Mouse (Mus musculus): ENCODE measurements around the gene Dock1.

Dock1 gene

DNA sequence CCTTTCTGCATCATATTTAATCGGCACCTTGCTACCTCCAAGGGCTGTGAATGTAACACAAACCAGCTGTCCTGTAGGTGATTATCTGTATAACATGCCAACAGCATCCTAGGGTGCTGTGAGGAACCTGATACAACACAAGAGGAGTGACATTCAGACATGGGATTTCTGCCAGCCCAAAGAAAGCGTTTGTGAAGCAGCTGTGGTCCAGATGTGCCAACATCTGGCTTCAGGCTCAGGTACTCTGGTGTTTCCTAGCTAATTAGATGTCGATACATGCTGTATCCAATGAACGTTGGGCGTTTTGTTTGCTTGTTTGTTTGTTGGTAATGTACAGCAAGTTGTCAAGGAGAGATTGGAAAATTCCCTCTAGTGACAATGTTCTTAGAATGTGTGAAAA is 487.1 kb downstream of the Dock1 start:
- DNase-seq (ENCODE audit: inconsistent ontology term) = no peak

DNA sequence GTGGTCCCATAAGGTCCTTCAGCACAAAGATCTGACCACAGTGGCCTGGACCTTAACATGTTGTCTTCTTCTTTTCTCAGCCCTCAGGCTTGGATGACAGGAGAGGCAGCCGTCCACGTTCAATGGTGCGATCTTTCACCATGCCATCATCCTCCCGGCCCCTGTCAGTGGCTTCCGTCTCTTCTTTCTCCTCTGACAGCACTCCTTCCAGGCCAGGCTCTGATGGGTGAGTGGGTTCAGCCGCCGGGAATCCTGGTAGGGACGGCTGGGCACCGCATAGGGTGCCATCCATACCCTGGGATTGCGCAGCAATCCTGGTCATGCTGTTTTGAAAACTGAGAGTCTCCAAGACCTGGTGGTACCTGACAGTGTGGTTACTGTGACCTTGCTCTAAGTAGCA is 487.9 kb downstream of the Dock1 start:
- no peak for DNase-seq (ENCODE audit: inconsistent ontology term)

DNA sequence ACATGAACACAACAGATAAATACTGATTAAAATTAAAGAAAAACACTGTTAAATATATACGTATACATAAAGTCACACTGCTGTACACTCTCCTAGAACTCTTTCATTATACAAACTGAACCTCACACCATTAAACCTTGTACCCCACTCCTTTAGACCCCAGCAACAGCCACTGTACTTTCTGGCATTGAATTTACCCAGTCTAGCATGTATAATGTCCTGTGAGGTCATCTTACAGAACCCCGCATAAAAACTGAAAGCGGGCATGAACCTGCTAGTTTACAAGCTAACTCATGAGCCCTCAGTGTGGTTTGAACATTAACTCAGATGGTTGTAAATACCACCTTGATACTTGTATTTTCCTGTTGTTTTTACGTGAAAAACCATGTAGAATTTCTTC is 489.2 kb downstream of the Dock1 start:
- DNase-seq (ENCODE audit: inconsistent ontology term) = no peak

DNA sequence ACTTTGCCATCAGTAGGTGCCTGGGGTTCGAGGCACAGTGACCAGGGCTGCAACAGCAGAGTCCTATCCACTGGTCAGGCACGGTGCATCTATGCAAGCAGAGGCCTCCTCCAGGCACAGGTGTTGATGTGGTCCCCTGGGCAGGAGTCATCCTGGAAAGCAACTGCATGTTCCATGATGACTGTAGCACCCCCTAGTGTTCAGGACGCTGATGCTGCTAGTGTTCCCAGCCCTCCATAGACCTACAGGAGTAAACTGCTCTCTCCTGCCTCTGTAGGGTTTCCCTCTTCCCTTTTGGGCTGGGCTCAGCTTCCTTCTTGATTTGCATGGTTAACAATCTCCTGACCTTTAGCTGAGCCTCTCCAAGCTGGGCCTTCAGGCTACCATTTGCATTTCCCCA is 494.7 kb downstream of the Dock1 start:
- no peak for DNase-seq (ENCODE audit: inconsistent ontology term)

DNA sequence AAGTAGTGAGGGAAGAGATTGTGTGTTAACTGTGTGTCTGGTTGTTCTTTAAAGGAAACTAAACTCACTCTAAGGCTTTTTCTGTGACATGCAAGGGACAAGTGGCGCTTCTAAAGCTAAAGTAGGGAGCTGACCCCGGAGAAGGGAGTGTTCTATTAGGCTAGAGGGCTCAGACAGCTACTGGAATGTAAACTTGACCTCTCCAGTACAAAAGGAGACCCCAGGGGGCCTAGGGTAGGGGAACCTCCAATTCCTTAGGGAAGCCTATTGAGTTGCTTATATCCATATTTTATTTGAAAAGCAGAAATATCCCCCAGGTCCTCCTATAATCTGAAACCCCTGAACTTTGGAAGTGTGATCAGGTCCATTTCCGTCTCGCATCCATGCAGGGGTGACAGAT is 499.5 kb downstream of the Dock1 start:
- DNase-seq (ENCODE audit: inconsistent ontology term) = no peak

DNA sequence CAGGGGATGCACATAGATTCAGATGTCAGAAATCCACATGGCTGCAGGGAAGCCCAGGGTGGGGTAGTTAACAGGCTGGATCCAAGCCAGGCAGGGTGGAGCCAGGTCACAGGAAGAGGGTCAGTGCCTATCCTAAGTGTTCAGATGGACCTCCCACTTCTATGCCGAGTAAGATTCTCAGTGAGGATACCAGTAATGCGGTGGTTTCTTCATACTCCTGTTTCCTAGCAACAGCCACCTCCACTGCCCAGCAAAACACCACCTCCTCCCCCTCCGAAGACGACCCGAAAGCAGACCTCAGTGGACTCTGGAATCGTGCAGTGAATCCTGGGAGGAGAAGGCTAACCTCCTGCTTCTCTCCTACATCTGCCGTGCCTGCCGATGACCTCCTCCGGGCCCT is 501.8 kb downstream of the Dock1 start:
- DNase-seq (ENCODE audit: inconsistent ontology term) = no peak

DNA sequence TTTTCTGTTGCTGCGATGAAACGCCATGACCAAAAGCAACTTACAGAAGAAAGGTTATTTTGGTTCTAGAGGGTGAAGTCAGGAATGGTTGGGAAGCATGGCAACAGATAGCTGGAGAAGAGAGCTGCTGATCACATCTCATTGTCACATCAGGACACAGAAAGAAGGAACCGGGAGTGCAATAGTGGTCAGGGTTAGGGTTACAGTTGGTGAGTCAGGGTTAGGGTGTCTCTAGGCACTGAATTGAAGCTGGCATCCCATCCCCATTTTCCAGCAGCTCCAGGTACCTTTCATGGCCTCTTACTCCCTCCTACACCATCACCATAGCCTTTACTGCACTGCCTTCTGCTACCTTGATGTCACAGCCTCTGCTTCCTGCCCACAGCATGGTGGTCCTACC is 523.7 kb downstream of the Dock1 start:
- DNase-seq (ENCODE audit: inconsistent ontology term) = no peak

DNA sequence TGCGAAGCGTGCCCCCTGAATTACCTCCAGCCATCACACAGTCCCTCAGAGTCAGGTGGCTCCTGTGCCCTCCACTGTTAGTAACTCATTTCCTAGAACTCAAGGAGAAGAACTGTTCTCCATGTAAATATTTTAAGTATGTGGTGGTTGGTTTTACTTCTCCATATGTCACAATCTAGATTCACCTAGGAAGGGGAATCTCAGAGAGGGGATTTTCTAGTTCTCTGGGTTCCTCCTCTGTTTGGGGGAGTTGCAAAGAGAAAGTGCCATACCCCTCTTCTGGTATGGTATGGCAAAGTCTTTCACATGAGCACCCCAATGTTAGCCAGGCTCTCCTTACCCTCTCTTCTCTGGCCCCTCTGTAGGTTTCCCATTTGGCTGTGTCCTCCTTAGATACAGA is 525.2 kb downstream of the Dock1 start:
- DNase-seq (ENCODE audit: inconsistent ontology term) = no peak

DNA sequence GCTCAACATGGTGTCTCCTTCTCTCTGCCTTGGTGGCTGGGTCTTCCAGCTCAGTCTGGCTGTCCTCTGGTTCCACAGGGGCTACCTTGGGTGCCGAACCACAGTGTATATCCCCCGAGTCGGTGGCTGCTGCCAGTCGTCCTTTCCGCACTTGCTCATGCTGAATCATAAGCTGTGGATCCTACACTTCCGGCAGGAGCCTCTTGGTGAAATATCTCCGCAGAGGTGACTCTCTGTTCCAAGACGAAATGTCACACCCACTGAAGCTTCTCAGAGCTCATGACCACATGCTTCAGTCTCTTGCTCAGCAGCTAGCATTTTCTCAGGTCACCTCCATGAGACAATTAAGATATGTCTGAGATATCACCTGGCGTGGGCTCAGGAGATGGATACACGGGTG is 526.4 kb downstream of the Dock1 start:
- DNase-seq (ENCODE audit: inconsistent ontology term) = no peak

DNA sequence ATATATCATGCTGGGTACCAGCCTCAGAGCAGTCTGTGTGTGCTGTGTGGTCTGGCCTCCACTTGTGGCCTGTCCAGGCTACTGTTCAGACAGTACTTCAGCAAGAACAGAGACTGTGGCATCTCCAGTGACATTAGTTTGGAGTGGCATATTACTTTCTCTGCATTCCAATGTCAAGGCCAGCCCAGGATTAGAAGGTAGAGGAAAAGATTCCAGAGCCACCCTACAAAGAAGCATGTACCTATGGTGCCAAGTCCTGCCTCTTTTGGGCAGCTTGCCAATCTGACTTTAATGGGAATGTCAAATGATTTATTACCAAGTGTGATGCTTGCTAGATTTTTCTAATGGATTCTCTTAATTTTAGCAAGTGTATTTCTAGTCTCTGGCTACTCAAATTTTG is 533.5 kb downstream of the Dock1 start:
- DNase-seq (ENCODE audit: inconsistent ontology term) = peak; percentile 60

DNA sequence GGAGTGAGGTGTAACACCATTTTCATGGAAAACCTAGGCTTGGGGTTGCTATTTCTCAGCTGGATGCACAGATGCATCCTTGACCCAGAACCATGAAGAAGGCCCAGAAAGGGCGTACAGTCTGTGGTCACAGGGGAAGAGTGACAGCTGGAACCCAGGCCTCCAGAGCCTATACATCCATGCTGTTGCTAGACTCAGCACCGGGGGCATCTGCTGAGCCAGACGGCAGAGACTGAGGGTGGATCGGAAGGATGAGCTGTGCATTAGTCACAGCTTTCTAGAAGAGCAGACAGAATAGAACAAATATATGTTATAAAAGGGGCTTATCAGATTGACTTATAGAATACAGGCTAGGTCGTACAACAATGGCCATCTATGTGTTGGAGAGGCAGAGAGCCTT is 534.7 kb downstream of the Dock1 start:
- DNase-seq (ENCODE audit: inconsistent ontology term) = no peak

DNA sequence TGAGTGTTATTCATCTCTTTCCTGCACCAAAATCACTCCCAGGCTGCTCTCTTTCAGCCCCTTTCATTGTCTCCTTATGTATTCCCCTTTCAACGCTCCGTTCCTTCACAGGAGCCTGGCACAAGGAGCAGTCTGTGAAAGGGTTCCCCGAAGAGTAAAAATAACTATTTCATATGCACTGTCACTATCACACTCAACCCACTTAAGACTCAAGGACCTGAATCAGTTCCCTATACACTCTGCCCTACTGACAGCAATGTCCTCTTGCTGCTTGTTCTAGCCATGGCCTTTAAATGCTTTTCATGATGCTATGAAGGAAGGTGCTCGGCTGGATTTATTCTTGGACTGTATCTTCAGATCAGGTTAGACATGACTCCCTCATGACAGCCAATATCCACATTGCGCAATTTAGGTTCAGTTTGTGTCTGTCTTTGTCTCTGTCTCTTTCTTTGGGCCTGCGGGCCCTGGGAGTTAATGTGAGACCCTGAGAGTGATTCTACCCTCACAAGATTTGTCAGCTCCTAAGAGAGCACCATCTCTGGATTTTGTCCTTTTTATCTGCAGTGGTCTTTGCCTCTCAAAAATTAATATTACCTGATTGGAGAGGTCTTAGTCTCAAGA is 538.6 kb downstream of the Dock1 start:
- DNase-seq (ENCODE audit: inconsistent ontology term) = no peak

DNA sequence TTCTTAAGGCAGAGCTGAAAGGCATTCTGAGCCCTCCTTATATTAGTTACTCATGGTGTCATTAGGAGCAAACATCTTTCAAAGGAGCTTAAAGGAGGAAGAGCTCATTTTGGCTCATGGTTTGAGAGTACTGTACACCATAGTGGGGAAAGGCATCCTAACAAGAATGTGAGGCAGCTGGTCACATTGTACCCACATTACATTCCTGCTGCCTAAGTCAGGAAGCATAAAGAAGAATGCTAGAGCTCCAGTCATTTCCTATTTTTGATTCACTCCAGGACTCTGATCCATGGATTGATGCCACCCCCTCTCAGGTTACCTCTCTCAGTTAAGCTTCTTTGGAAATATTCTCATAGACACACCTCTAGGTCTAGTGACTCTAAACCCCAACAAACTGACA is 539.8 kb downstream of the Dock1 start:
- peak; percentile 88 for DNase-seq (ENCODE audit: inconsistent ontology term)

DNA sequence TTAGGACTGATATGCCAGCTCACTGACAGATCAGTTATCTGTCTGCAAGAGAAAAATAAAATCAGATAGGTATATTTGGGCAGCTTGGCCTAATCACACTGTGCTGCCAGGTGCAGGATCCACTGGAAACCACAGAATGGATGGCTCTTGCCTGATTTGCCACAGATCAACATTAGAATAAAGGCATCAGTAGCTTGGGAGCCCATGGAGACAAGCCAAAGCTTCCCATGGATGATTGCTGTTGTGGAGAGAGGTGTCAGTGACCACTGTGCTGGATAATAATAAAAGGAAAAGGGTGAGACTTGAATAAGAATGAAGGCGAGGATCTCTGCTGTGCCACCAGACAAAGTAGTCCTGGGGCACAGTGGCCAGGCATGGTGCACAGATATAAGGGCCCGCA is 540.4 kb downstream of the Dock1 start:
- DNase-seq (ENCODE audit: inconsistent ontology term) = peak; percentile 68

DNA sequence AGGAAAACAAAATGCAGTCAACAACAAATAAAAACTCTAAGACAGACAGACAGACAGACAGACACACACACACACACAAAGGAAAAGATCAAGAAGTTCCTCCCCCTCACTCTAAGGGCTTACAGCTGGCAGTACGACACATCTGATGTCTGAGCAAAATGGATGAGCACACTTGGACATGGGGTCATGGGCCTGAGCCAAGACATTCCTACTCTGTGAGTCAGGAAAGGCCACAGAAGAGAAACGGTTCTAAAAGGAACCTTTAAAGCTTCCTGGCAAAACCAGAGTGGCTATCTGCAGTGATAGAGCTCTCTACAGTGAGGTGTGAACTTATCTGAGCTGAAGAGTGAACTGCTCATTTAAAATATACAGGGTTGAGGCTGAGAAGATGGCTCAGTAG is 542.1 kb downstream of the Dock1 start:
- peak; percentile 90 for DNase-seq (ENCODE audit: inconsistent ontology term)

DNA sequence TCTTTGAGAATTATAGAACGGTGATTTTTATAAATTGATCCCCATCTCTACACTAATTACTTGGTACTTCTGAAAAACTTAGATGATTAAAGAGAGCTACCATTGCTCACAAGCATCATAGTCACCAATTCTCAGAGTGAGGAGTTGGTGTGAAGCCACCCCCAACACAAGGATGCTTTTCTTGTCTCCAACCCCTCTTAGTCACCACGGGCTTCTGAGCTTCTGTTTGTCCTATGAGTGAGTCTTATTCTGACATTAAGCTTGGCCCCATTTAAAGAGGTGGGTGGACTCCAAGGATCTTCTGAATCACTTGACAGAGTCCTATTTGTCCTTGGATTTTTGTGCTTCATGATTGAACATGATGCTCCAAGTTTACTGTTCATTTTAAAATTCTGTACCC is 551.0 kb downstream of the Dock1 start:
- DNase-seq (ENCODE audit: inconsistent ontology term) = no peak
